Mouse (Mus musculus): Measurements from ENCODE around the gene Lsamp. TPM values are rescaled to one million over a fixed set of nuclear protein-coding genes. Genes with fewer than 3 reads are reported as not detected.

Lsamp gene
- polyA plus RNA-seq, 1 experiment from 2014 or later, result 0.95 TPM

- Histone ChIP-seq H3K4me2 (no peak overlapping the region), H3K9me3 (ENCODE audit: low read depth, low read length) (no peaks in the 10 kb centered on the region), H3K27ac (ENCODE audit: low read depth) (no peak overlapping the region), H3K4me3 (ENCODE audit: low read depth, low read length) (no peak overlapping the region), H3K27me3 (ENCODE audit: insufficient read depth, low read length) (no peaks in the 10 kb centered on the region), H3K4me1 (ENCODE audit: insufficient read depth) (no peaks in the 10 kb centered on the region), H3K36me3 (ENCODE audit: insufficient read depth) (no peaks in the 10 kb centered on the region), H3K9ac (no peak overlapping the region)
- no peak for ATAC-seq (ENCODE audit: insufficient read depth)
- DNase-seq, result no peak
- no peak for TF ChIP-seq CTCF (IDR thresholded peaks at IDR 0.05; ENCODE audit: low read depth)
- 59% methylated on average over 4 of the region's 4 CpGs for WGBS
Observed at GRCm38 (mm10) chr16:41912584-41913193, 1928.5 kb downstream of the Lsamp start.

- 80% methylated on average over 4 of the region's 4 CpGs for WGBS
- no peak for ATAC-seq (ENCODE audit: insufficient read depth)
- H3K36me3 ChIP-seq (ENCODE audit: insufficient read depth), result no peaks in the 10 kb centered on the region
- DNase-seq, result no peak
- no peaks in the 10 kb centered on the region for H3K4me1 ChIP-seq (ENCODE audit: insufficient read depth)
- no peak overlapping the region for H3K4me3 ChIP-seq (ENCODE audit: low read depth, low read length)
- no peaks in the 10 kb centered on the region for H3K9me3 ChIP-seq (ENCODE audit: low read depth, low read length)
- no peak for TF ChIP-seq CTCF (IDR thresholded peaks at IDR 0.05; ENCODE audit: low read depth)
- H3K4me2 ChIP-seq, result no peak overlapping the region
- no peak overlapping the region for H3K27ac ChIP-seq (ENCODE audit: low read depth)
- no peak overlapping the region for H3K9ac ChIP-seq
- no peaks in the 10 kb centered on the region for H3K27me3 ChIP-seq (ENCODE audit: insufficient read depth, low read length)
Observed at GRCm38 (mm10) chr16:41913346-41913745, 1929.2 kb downstream of the Lsamp start.

- no peaks in the 10 kb centered on the region for H3K9me3 ChIP-seq (ENCODE audit: low read depth, low read length)
- no peaks in the 10 kb centered on the region for H3K4me1 ChIP-seq (ENCODE audit: insufficient read depth)
- no peak for TF ChIP-seq CTCF (IDR thresholded peaks at IDR 0.05; ENCODE audit: low read depth)
- WGBS, result 91% methylated on average over 3 of the region's 3 CpGs
- no peaks in the 10 kb centered on the region for H3K27me3 ChIP-seq (ENCODE audit: insufficient read depth, low read length)
- H3K4me3 ChIP-seq (ENCODE audit: low read depth, low read length), result no peak overlapping the region
- H3K27ac ChIP-seq (ENCODE audit: low read depth), result no peak overlapping the region
- ATAC-seq (ENCODE audit: insufficient read depth), result no peak
- no peak for DNase-seq
- no peaks in the 10 kb centered on the region for H3K36me3 ChIP-seq (ENCODE audit: insufficient read depth)
- H3K4me2 ChIP-seq, result no peak overlapping the region
- no peak overlapping the region for H3K9ac ChIP-seq
Observed at GRCm38 (mm10) chr16:41916342-41916741, 1932.2 kb downstream of the Lsamp start.

GRCm38 (mm10) chr16:41917057-41917821, 1933.1 kb downstream of the Lsamp start:
- Histone ChIP-seq H3K4me1 (ENCODE audit: insufficient read depth) (no peaks in the 10 kb centered on the region), H3K4me3 (ENCODE audit: low read depth, low read length) (no peak overlapping the region), H3K9ac (no peak overlapping the region), H3K9me3 (ENCODE audit: low read depth, low read length) (no peaks in the 10 kb centered on the region), H3K27me3 (ENCODE audit: insufficient read depth, low read length) (no peaks in the 10 kb centered on the region), H3K36me3 (ENCODE audit: insufficient read depth) (no peaks in the 10 kb centered on the region), H3K27ac (ENCODE audit: low read depth) (no peak overlapping the region), H3K4me2 (no peak overlapping the region)
- no peak for DNase-seq
- WGBS, result 55% methylated on average over 6 of the region's 6 CpGs
- no peak for TF ChIP-seq CTCF (IDR thresholded peaks at IDR 0.05; ENCODE audit: low read depth)
- no peak for ATAC-seq (ENCODE audit: insufficient read depth)

- Histone ChIP-seq H3K4me2 (no peak overlapping the region), H3K4me1 (ENCODE audit: insufficient read depth) (no peaks in the 10 kb centered on the region), H3K27ac (ENCODE audit: low read depth) (no peak overlapping the region), H3K27me3 (ENCODE audit: insufficient read depth, low read length) (no peaks in the 10 kb centered on the region), H3K4me3 (ENCODE audit: low read depth, low read length) (no peak overlapping the region), H3K9ac (no peak overlapping the region), H3K9me3 (ENCODE audit: low read depth, low read length) (no peaks in the 10 kb centered on the region), H3K36me3 (ENCODE audit: insufficient read depth) (no peaks in the 10 kb centered on the region)
- ATAC-seq (ENCODE audit: insufficient read depth) (no peak), DNase-seq (no peak)
- 88% methylated on average over 4 of the region's 4 CpGs for WGBS
- TF ChIP-seq CTCF (IDR thresholded peaks at IDR 0.05; ENCODE audit: low read depth), result no peak
Observed at GRCm38 (mm10) chr16:41929546-41929945, 1945.4 kb downstream of the Lsamp start.

- no peaks in the 10 kb centered on the region for H3K4me1 ChIP-seq (ENCODE audit: insufficient read depth)
- H3K27me3 ChIP-seq (ENCODE audit: insufficient read depth, low read length), result no peaks in the 10 kb centered on the region
- H3K9ac ChIP-seq, result no peak overlapping the region
- H3K36me3 ChIP-seq (ENCODE audit: insufficient read depth), result no peaks in the 10 kb centered on the region
- WGBS, result 66% methylated on average over 2 of the region's 2 CpGs
- no peak overlapping the region for H3K27ac ChIP-seq (ENCODE audit: low read depth)
- H3K4me3 ChIP-seq (ENCODE audit: low read depth, low read length), result no peak overlapping the region
- no peak overlapping the region for H3K4me2 ChIP-seq
- DNase-seq (no peak), ATAC-seq (ENCODE audit: insufficient read depth) (no peak)
- no peak for TF ChIP-seq CTCF (IDR thresholded peaks at IDR 0.05; ENCODE audit: low read depth)
- no peaks in the 10 kb centered on the region for H3K9me3 ChIP-seq (ENCODE audit: low read depth, low read length)
Observed at GRCm38 (mm10) chr16:41935701-41936100, 1951.5 kb downstream of the Lsamp start.

- Histone ChIP-seq H3K27ac (ENCODE audit: low read depth) (no peak overlapping the region), H3K4me3 (ENCODE audit: low read depth, low read length) (no peak overlapping the region), H3K9me3 (ENCODE audit: low read depth, low read length) (no peaks in the 10 kb centered on the region), H3K36me3 (ENCODE audit: insufficient read depth) (no peaks in the 10 kb centered on the region), H3K4me1 (ENCODE audit: insufficient read depth) (no peaks in the 10 kb centered on the region), H3K4me2 (no peak overlapping the region), H3K9ac (no peak overlapping the region), H3K27me3 (ENCODE audit: insufficient read depth, low read length) (no peaks in the 10 kb centered on the region)
- ATAC-seq (ENCODE audit: insufficient read depth) (no peak), DNase-seq (no peak)
- no peak for TF ChIP-seq CTCF (IDR thresholded peaks at IDR 0.05; ENCODE audit: low read depth)
- 58% methylated on average over 3 of the region's 3 CpGs for WGBS
Observed at GRCm38 (mm10) chr16:41936908-41937595, 1952.9 kb downstream of the Lsamp start.

All from lung, embryonic 14.5 days (tissue).